In genomic region chr13:10540197-10540940, GRCm38 (mm10) we compare ENCODE assay signal across 13 mouse cellular contexts.
A peak's percentile ranks its signal among the peaks of the same experiment; 100 is the strongest.
DNase-seq lines count a peak whose midpoint lies in the region; ATAC-seq and TF ChIP-seq lines count a peak whose summit lies in the region.
"Had no signal": no experiment of that assay in that cellular context is flagged by ENCODE, and none has a peak within 500 bp of the region (broad histone marks: within the 10 kb centered on the region; RNA-seq: fewer than 3 reads in every experiment).

No protein-coding gene starts in this region.

- no peaks in the 10 kb centered on the region for H3K9me3 ChIP-seq in forebrain, postnatal 0 days (ENCODE audit: low read length)
- H3K9me3 ChIP-seq: embryonic facial prominence, embryonic 15.5 days; kidney, embryonic 15.5 days; stomach, embryonic 15.5 days had no signal

- peak overlapping the region; percentile 20; the same call in 1 of the 2 replicates for H3K4me3 ChIP-seq in layer of hippocampus, adult 2 months
- H3K4me3 ChIP-seq in forebrain, postnatal 0 days (ENCODE audit: low read depth, low read length): no peak overlapping the region
- H3K4me3 ChIP-seq: embryonic facial prominence, embryonic 15.5 days; kidney, embryonic 15.5 days; myocyte; stomach, embryonic 15.5 days had no signal

- H3K4me1 ChIP-seq in forebrain, postnatal 0 days (ENCODE audit: insufficient read depth): no peaks in the 10 kb centered on the region
- H3K4me1 ChIP-seq: embryonic facial prominence, embryonic 15.5 days; kidney, embryonic 15.5 days; stomach, embryonic 15.5 days had no signal

- no peak overlapping the region for H3K4me2 ChIP-seq in forebrain, postnatal 0 days (ENCODE audit: low read depth)
- H3K4me2 ChIP-seq: embryonic facial prominence, embryonic 15.5 days; kidney, embryonic 15.5 days; lung, embryonic 14.5 days; stomach, embryonic 15.5 days had no signal

- TF ChIP-seq CTCF in layer of hippocampus, adult 2 months (conservative IDR thresholded peaks at IDR 0.05): no peak
- TF ChIP-seq CTCF in forebrain, postnatal 0 days (IDR thresholded peaks at IDR 0.05; ENCODE audit: low read depth): no peak

- no peak overlapping the region for H3K27ac ChIP-seq in layer of hippocampus, adult 2 months
- no peak overlapping the region for H3K27ac ChIP-seq in forebrain, postnatal 0 days (ENCODE audit: low read depth, low read length)
- H3K27ac ChIP-seq: embryonic facial prominence, embryonic 15.5 days; kidney, embryonic 15.5 days; stomach, embryonic 15.5 days had no signal

- H3K36me3 ChIP-seq in forebrain, postnatal 0 days (ENCODE audit: insufficient read depth): no peaks in the 10 kb centered on the region
- H3K36me3 ChIP-seq: embryonic facial prominence, embryonic 15.5 days; kidney, embryonic 15.5 days; stomach, embryonic 15.5 days had no signal

- peak; percentile 18; the same call in 1 of the 2 replicates for ATAC-seq in forebrain, postnatal 0 days

- H3K27me3 ChIP-seq in forebrain, postnatal 0 days (ENCODE audit: insufficient read depth, low read length): no peaks in the 10 kb centered on the region
- H3K27me3 ChIP-seq: embryonic facial prominence, embryonic 15.5 days; kidney, embryonic 15.5 days; stomach, embryonic 15.5 days had no signal

- no peak for DNase-seq in layer of hippocampus, adult 2 months (ENCODE audit: low spot score in 2 of 2)
- DNase-seq in layer of hippocampus, adult 18-20 months (ENCODE audit: low spot score in 2 of 2): no peak
- DNase-seq in cerebellum, adult 11-12 months: peak; percentile 11
- DNase-seq in forebrain, postnatal 0 days: no peak
- DNase-seq in monocyte, adult 2 months (ENCODE audit: low read depth in 1 of 2, low spot score in 2 of 2): peak; percentile 8
- no peak for DNase-seq in kidney, adult 8-10 months
- DNase-seq in urinary bladder, postnatal 25 days (ENCODE audit: low spot score): no peak
- DNase-seq: gastrocnemius, postnatal 25 days; lung, embryonic 14.5 days had no signal

- no peak overlapping the region for H3K9ac ChIP-seq in forebrain, postnatal 0 days
- H3K9ac ChIP-seq: embryonic facial prominence, embryonic 15.5 days; kidney, embryonic 15.5 days; lung, embryonic 14.5 days; stomach, embryonic 15.5 days had no signal

- WGBS in forebrain, postnatal 0 days: 72% methylated on average over 8 of the region's 8 CpGs

Comparison
In these comparisons a context has a peak if more than half of its experiments do, and no peak if none do; other contexts are left out.
1. DNase-seq: peak in cerebellum, adult 11-12 months (single experiment) and monocyte, adult 2 months (2 of 2); none in layer of hippocampus, adult 2 months (0 of 2), layer of hippocampus, adult 18-20 months (0 of 2), forebrain, postnatal 0 days (single experiment), kidney, adult 8-10 months (0 of 2) and urinary bladder, postnatal 25 days (single experiment).